12 mouse cellular contexts compared by ENCODE assay signal in genomic region chr10:117386981-117387380, GRCm38 (mm10).
"Had no signal": no experiment of that assay in that cellular context is flagged by ENCODE, and none has a peak within 500 bp of the region (broad histone marks: within the 10 kb centered on the region; RNA-seq: fewer than 3 reads in every experiment).

No protein-coding gene starts in this region.

- DNase-seq: left cerebral cortex, postnatal 4 days; liver; liver, embryonic 13.5 days; liver, postnatal 0 days; lung, adult 18-20 months; lung, adult 2 months; lung, embryonic 14.5 days; lung, postnatal 10 days; lung, postnatal 14 days; lung, postnatal 36 days; lung, postnatal 4 days; midbrain, embryonic 14.5 days had no signal
